Mouse (Mus musculus): Measurements from ENCODE around the gene Kmt5a.

- TF ChIP-seq POLR2AphosphoS2 (IDR thresholded peaks at IDR 0.05; ENCODE audit: insufficient read length, low read depth) (peak; percentile 87), POLR2A (IDR thresholded peaks at IDR 0.05; ENCODE audit: insufficient read length, low read depth) (peak; percentile 90)
Measured at GRCm38 (mm10) chr5:124482966-124483654, 43.4 kb downstream of the Kmt5a start, which contains the start of gene Snrnp35.
